Mouse (Mus musculus) heart, adult 2 months (tissue): ENCODE data around the gene Tom1l2. TPM values are rescaled to one million over a fixed set of nuclear protein-coding genes. Genes with fewer than 3 reads are reported as not detected.

Experiments used
- DNase-seq, 2 experiments: peaks; one replicate each; pipeline ENCODE4 v3.0.0; 2021
- H3K27ac ChIP-seq: fragments of 200-600 bp; 2 replicates; pipeline ENCODE4 v1.8.1; 2022
- H3K27me3 ChIP-seq: fragments of 200-500 bp; 2 replicates; pipeline ENCODE4 v1.6.1; 2012; ENCODE audit warnings: mild to moderate bottlenecking, low read length, inconsistent platforms, mixed read lengths; ENCODE audit not compliant: control insufficient read depth, insufficient read depth
- H3K36me3 ChIP-seq: fragments of 200-500 bp; 2 replicates; pipeline ENCODE4 v1.6.1; 2012; ENCODE audit warnings: low read length, inconsistent platforms; ENCODE audit not compliant: control insufficient read depth, insufficient read depth
- H3K4me1 ChIP-seq: fragments of 200-500 bp; 2 replicates; pipeline ENCODE4 v1.6.1; 2011; ENCODE audit warnings: low read length; ENCODE audit not compliant: control insufficient read depth, insufficient read depth
- H3K4me3 ChIP-seq: fragments of 200-600 bp; 2 replicates; pipeline ENCODE4 v1.8.1; 2022
- H3K79me2 ChIP-seq: fragments of 200-500 bp; replicated peaks from 2 replicates; pipeline ENCODE4 v1.6.1; 2012; ENCODE audit warnings: mild to moderate bottlenecking, inconsistent platforms, low read length, moderate library complexity, mixed read lengths; ENCODE audit not compliant: control insufficient read depth, insufficient read depth
- H3K9ac ChIP-seq: fragments of 200-500 bp; 2 replicates; pipeline ENCODE4 v1.6.1; 2012; ENCODE audit warnings: low read depth, mild to moderate bottlenecking, control low read depth, inconsistent platforms, low read length, mixed read lengths
- CTCF ChIP-seq: fragments of 200-600 bp; IDR thresholded peaks from 2 replicates; pipeline ENCODE4 v1.8.1; 2022; ENCODE audit warnings: antibody characterized with exemption, mild to moderate bottlenecking, moderate library complexity
- EP300 ChIP-seq: fragments of 200-500 bp; IDR thresholded peaks from 2 replicates; pipeline ENCODE4 v1.6.1; 2011; ENCODE audit warnings: low read depth, low read length, control low read depth; ENCODE audit not compliant: insufficient read depth
- POLR2A ChIP-seq: fragments of 200-500 bp; IDR thresholded peaks from 2 replicates; pipeline ENCODE4 v1.6.1; 2011; ENCODE audit warnings: mild to moderate bottlenecking, low read depth, low read length, control low read depth; ENCODE audit not compliant: insufficient read depth
- WGBS: fragments of 180-500 bp; shearing (Covaris S2); methylation state at CpG from one replicate; pipeline ENCODE4 v1.1.7; 2018; 5-methylcytosine and 5-hydroxymethylcytosine counted together
- intact Hi-C: fragments of 180-260 bp; cut with DNase I; formaldehyde crosslinking; loops from one replicate; pipeline ENCODE4 v1.15.1; 2025
- microRNA-seq, 2 experiments: library from miRNA; unstranded; fragments of <30 nt; microRNA quantifications; one replicate each; pipeline ENCODE4 v1.2.0; 2021
- polyA plus RNA-seq: library from polyadenylated mRNA; depleted of rRNA; stranded (reverse); fragments of >200 nt; gene quantifications from 2 replicates; pipeline ENCODE4 v1.2.3, GENCODE M21; 2012; rRNA removed
- total RNA-seq, 2 experiments: library from RNA; stranded (reverse); gene quantifications; 2 replicates each; pipeline ENCODE4 v1.2.3; 2021

Tom1l2 gene
- total and polyA plus RNA-seq, 3 experiments, result 102 to 123 (median 113) TPM

DNA sequence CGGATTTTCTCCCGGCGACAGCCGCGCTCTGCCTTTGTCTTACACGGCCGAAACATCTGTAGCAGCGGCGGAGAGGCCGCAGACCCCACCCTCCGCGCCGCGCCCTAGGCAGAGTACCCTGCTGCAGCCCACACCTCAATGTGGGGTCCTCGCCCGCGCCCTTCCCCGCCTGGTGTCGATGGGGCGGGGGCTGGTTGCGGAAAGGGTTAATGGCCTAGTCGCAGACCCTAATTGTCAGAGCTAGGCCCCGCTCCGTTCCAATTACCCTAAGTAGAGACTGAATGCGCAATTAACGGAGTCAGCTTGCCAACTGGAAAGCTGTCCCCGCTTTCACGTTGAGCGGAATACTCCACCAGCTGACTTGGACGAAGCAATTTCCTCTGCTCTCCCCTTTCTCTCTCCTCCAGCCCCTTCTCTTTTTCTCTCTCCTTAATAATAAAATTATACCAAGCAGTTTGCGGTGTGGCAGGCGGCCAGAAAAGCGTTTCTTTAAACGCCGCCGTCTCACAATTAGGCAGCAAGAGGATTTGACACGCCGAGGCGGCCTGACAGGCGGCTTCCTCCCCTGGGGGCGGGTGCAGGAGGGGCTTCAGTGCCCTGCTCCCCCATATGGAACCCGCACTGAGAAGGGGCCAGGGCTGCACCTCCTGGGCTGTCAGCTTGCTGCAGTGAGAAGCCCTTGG, 175.6 kb downstream of the Tom1l2 start:
- Histone ChIP-seq H3K79me2 (no peaks in the 10 kb centered on the region), H3K36me3 (no peaks in the 10 kb centered on the region; the same call in 1 of the 2 replicates), H3K4me1 (peaks cover 21% of the 10 kb centered on the region), H3K27ac (peak overlapping the region; percentile 81), H3K4me3 (peak overlapping the region; percentile 88), H3K27me3 (no peaks in the 10 kb centered on the region), H3K9ac (peak overlapping the region; percentile 94)
- intact Hi-C loops, result no loop called here
- WGBS, result 8% methylated on average over 42 of the region's 42 CpGs
- no peak for TF ChIP-seq EP300
- TF ChIP-seq CTCF, result no peak
- TF ChIP-seq POLR2A, result no peak
- DNase-seq, result peak; percentile 54 to 57

Small RNA genes within 50 kb of the gene (microRNA-seq; reads per million reads assigned to microRNA genes)
- gene Gm27711 (0 reads per million in 2 experiments), gene Mir6921 (0 to 0.56 reads per million in 2 experiments), gene Mir6922 (0 reads per million in 2 experiments)

Other genes starting within 250 kb of the Tom1l2 start
- gene Rai1, start 247.9 kb downstream of the Tom1l2 start, total RNA-seq, result 10 to 100 TPM; 21.8 to 26.5 TPM
- 15.8 and 20.0 TPM in 2 replicates for gene Rai1, start 247.9 kb downstream of the Tom1l2 start, polyA plus RNA-seq
- 10 to 100 TPM; 25.3 to 35.4 TPM for gene Srebf1, start 130.3 kb downstream of the Tom1l2 start, total RNA-seq
- gene Srebf1, start 130.3 kb downstream of the Tom1l2 start, polyA plus RNA-seq, result 42.6 and 54.0 TPM in 2 replicates
- 1 to 10 TPM; 1.6 to 2.4 TPM for gene Drc3, start 424 bp upstream of the Tom1l2 start, total RNA-seq
- gene Drc3, start 424 bp upstream of the Tom1l2 start, polyA plus RNA-seq, result 4.1 and 4.2 TPM in 2 replicates
- gene Gid4, start 64.2 kb upstream of the Tom1l2 start, total RNA-seq, result 10 to 100 TPM; 47.8 to 49.5 TPM
- gene Gid4, start 64.2 kb upstream of the Tom1l2 start, polyA plus RNA-seq, result 30.5 and 53.8 TPM in 2 replicates
- 10 to 100 TPM; 39.8 to 45.3 TPM for gene Atpaf2, start 65.6 kb upstream of the Tom1l2 start, total RNA-seq
- gene Atpaf2, start 65.6 kb upstream of the Tom1l2 start, polyA plus RNA-seq, result 37.7 and 46.7 TPM in 2 replicates
- gene Drg2, start 101.7 kb upstream of the Tom1l2 start, total RNA-seq, result 10 to 100 TPM; 28.1 to 28.8 TPM
- gene Drg2, start 101.7 kb upstream of the Tom1l2 start, polyA plus RNA-seq, result 34.4 and 40.4 TPM in 2 replicates
- gene Myo15, start 116.4 kb upstream of the Tom1l2 start, total RNA-seq, result under 1 TPM; 0.03 to 0.05 TPM
- 0.03 and 0.06 TPM in 2 replicates for gene Myo15, start 116.4 kb upstream of the Tom1l2 start, polyA plus RNA-seq
- gene Alkbh5, start 183.5 kb upstream of the Tom1l2 start, total RNA-seq, result 10 to 100 TPM; 80.1 to 90.3 TPM
- gene Alkbh5, start 183.5 kb upstream of the Tom1l2 start, polyA plus RNA-seq, result 24.0 and 36.7 TPM in 2 replicates